Mouse (Mus musculus) midbrain, embryonic 15.5 days (tissue): Measurements from ENCODE around the gene Olfr183. TPM values are rescaled to one million over a fixed set of nuclear protein-coding genes. Genes with fewer than 3 reads are reported as not detected.
"Not testable (repeated sequence)": the region's sequence is repeated elsewhere in the genome, so short reads cannot be mapped to it uniquely, and the experiment has no call there.

ENCODE experiments used
- ATAC-seq: fragments of 200-750 bp; cut with Nextera tagmentation; replicated peaks from 2 replicates; pipeline ENCODE4 v1.8.0; 2017; ENCODE audit warnings: moderate TSS enrichment
- H3K27ac ChIP-seq: fragments of 300-500 bp; sonication (generic); 2 replicates; pipeline ENCODE4 v1.5.1; 2015; ENCODE audit warnings: mild to moderate bottlenecking, inconsistent platforms
- H3K27me3 ChIP-seq: fragments of 300-500 bp; sonication (generic); replicated peaks from 2 replicates; pipeline ENCODE4 v1.6.1; 2015; ENCODE audit warnings: inconsistent platforms
- H3K36me3 ChIP-seq: fragments of 300-500 bp; sonication (generic); replicated peaks from 2 replicates; pipeline ENCODE4 v1.6.1; 2015; ENCODE audit warnings: inconsistent platforms
- H3K4me1 ChIP-seq: fragments of 300-500 bp; sonication (generic); 2 replicates; pipeline ENCODE4 v1.6.1; 2015; ENCODE audit warnings: inconsistent platforms
- H3K4me2 ChIP-seq: fragments of 300-500 bp; sonication (generic); 2 replicates; pipeline ENCODE4 v1.6.1; 2015; ENCODE audit warnings: inconsistent platforms, mild to moderate bottlenecking, moderate library complexity
- H3K4me3 ChIP-seq: fragments of 300-500 bp; sonication (generic); 2 replicates; pipeline ENCODE4 v1.5.1; 2015; ENCODE audit warnings: mild to moderate bottlenecking, inconsistent platforms
- H3K9ac ChIP-seq: fragments of 300-500 bp; sonication (generic); 2 replicates; pipeline ENCODE4 v1.6.1; 2015; ENCODE audit warnings: mild to moderate bottlenecking, inconsistent platforms
- H3K9me3 ChIP-seq: fragments of 300-500 bp; sonication (generic); 2 replicates; pipeline ENCODE4 v1.6.1; 2016; ENCODE audit warnings: inconsistent platforms
- WGBS: fragments of 180-500 bp; shearing (Covaris S2); methylation state at CpG from one replicate; pipeline ENCODE4 v1.1.7; 2015; ENCODE audit warnings: mixed read lengths; 5-methylcytosine and 5-hydroxymethylcytosine counted together
- polyA plus RNA-seq: library from polyadenylated mRNA; unstranded; fragments of >200 nt; fragmentation: Nextera tagmentation; extraction: Ambion mirVana; gene quantifications from 2 replicates; pipeline ENCODE4 v1.2.1, GENCODE M21; 2015

Gene Olfr183
- polyA plus RNA-seq, result not detected in 2 replicates

- H3K4me3 ChIP-seq, result no peak within 1 kb of the TSS
- H3K9me3 ChIP-seq, result no peaks in the 10 kb centered on the region
- H3K4me1 ChIP-seq, result no peaks in the 10 kb centered on the region
- no peak within 1 kb of the TSS for H3K27ac ChIP-seq
- no peaks in the 10 kb centered on the region for H3K36me3 ChIP-seq
- 86% methylated on average over 2 of the region's 2 CpGs for WGBS
- H3K4me2 ChIP-seq, result no peak within 1 kb of the TSS
- no peak for ATAC-seq
- H3K9ac ChIP-seq, result no peak within 1 kb of the TSS
- no peaks in the 10 kb centered on the region for H3K27me3 ChIP-seq
Measured at GRCm38 (mm10) chr16:58995057-58995456, at the start of gene Olfr183. Gene Olfr183 (plus strand): TSS chr16:58995357.

GRCm38 (mm10) chr16:59007146-59007545, 12.0 kb downstream of the Olfr183 start:
- H3K9ac ChIP-seq, result no peak overlapping the region
- no peak overlapping the region for H3K4me2 ChIP-seq
- H3K27me3 ChIP-seq, result no peaks in the 10 kb centered on the region
- H3K36me3 ChIP-seq, result no peaks in the 10 kb centered on the region
- no peak overlapping the region for H3K27ac ChIP-seq
- H3K9me3 ChIP-seq, result no peaks in the 10 kb centered on the region
- H3K4me3 ChIP-seq, result no peak overlapping the region
- no peaks in the 10 kb centered on the region for H3K4me1 ChIP-seq
- no peak for ATAC-seq

- H3K27me3 ChIP-seq, result no peaks in the 10 kb centered on the region
- WGBS, result 70% methylated on average over 2 of the region's 2 CpGs
Measured at GRCm38 (mm10) chr16:59013357-59014018, 18.3 kb downstream of the Olfr183 start.

GRCm38 (mm10) chr16:59030191-59030590, 35.0 kb downstream of the Olfr183 start, which contains the start of gene Olfr186:
Gene Olfr186 (minus strand): TSS chr16:59030291.
- WGBS, result 94% methylated on average over 4 of the region's 4 CpGs
- ATAC-seq, result no peak
- H3K27me3 ChIP-seq, result no peaks in the 10 kb centered on the region

More at GRCm38 (mm10) chr16:59013357-59014018, 18.3 kb downstream of the Olfr183 start:
- no peaks in the 10 kb centered on the region for H3K4me1 ChIP-seq
- no peak overlapping the region for H3K27ac ChIP-seq
- no peak for ATAC-seq
- no peak overlapping the region for H3K9ac ChIP-seq
- no peak overlapping the region for H3K4me2 ChIP-seq
- H3K36me3 ChIP-seq, result no peaks in the 10 kb centered on the region
- no peak overlapping the region for H3K4me3 ChIP-seq
- H3K9me3 ChIP-seq, result no peaks in the 10 kb centered on the region

GRCm38 (mm10) chr16:59039710-59040109, 44.6 kb downstream of the Olfr183 start, which contains the start of gene Olfr187:
Gene Olfr187 (minus strand): TSS chr16:59039767.
- ATAC-seq, result no peak
- no peak within 1 kb of the TSS for H3K27ac ChIP-seq
- no peaks in the 10 kb centered on the region for H3K36me3 ChIP-seq
- H3K4me1 ChIP-seq, result no peaks in the 10 kb centered on the region
- 90% methylated on average over 7 of the region's 7 CpGs for WGBS
- no peak within 1 kb of the TSS for H3K4me3 ChIP-seq
- H3K27me3 ChIP-seq, result no peaks in the 10 kb centered on the region
- no peak within 1 kb of the TSS for H3K4me2 ChIP-seq
- H3K9me3 ChIP-seq, result no peaks in the 10 kb centered on the region
- H3K9ac ChIP-seq, result no peak within 1 kb of the TSS

More at GRCm38 (mm10) chr16:59030191-59030590, 35.0 kb downstream of the Olfr183 start, which contains the start of gene Olfr186:
- Histone ChIP-seq H3K36me3 (no peaks in the 10 kb centered on the region), H3K4me1 (no peaks in the 10 kb centered on the region), H3K9me3 (no peaks in the 10 kb centered on the region), H3K4me3 (no peak within 1 kb of the TSS), H3K4me2 (no peak within 1 kb of the TSS), H3K27ac (no peak within 1 kb of the TSS), H3K9ac (no peak within 1 kb of the TSS)

GRCm38 (mm10) chr16:59045835-59046234, 50.7 kb downstream of the Olfr183 start:
- H3K27ac ChIP-seq, result no peak overlapping the region
- ATAC-seq, result no peak
- no peaks in the 10 kb centered on the region for H3K27me3 ChIP-seq
- no peak overlapping the region for H3K4me3 ChIP-seq
- no peaks in the 10 kb centered on the region for H3K36me3 ChIP-seq
- 79% methylated on average over 3 of the region's 3 CpGs for WGBS
- H3K4me1 ChIP-seq, result no peaks in the 10 kb centered on the region
- H3K9me3 ChIP-seq, result no peaks in the 10 kb centered on the region
- no peak overlapping the region for H3K9ac ChIP-seq
- no peak overlapping the region for H3K4me2 ChIP-seq

GRCm38 (mm10) chr16:59047579-59047978, 52.4 kb downstream of the Olfr183 start:
- Histone ChIP-seq H3K4me2 (no peak overlapping the region), H3K9me3 (no peaks in the 10 kb centered on the region), H3K4me1 (no peaks in the 10 kb centered on the region), H3K9ac (no peak overlapping the region), H3K27ac (no peak overlapping the region), H3K4me3 (no peak overlapping the region), H3K36me3 (no peaks in the 10 kb centered on the region), H3K27me3 (no peaks in the 10 kb centered on the region)
- WGBS, result 68% methylated on average over 4 of the region's 4 CpGs
- ATAC-seq, result no peak

GRCm38 (mm10) chr16:59048860-59049259, 53.7 kb downstream of the Olfr183 start:
- Histone ChIP-seq H3K27ac (no peak overlapping the region), H3K4me1 (no peaks in the 10 kb centered on the region), H3K4me3 (no peak overlapping the region), H3K9ac (no peak overlapping the region), H3K36me3 (no peaks in the 10 kb centered on the region), H3K4me2 (no peak overlapping the region), H3K27me3 (no peaks in the 10 kb centered on the region), H3K9me3 (no peaks in the 10 kb centered on the region)
- ATAC-seq, result no peak
- WGBS, result 80% methylated on average over 1 of the region's 1 CpGs

- not testable (repeated sequence) for H3K9me3 ChIP-seq, H3K4me1 ChIP-seq, ATAC-seq, H3K4me3 ChIP-seq, H3K4me2 ChIP-seq, H3K27ac ChIP-seq, H3K36me3 ChIP-seq, H3K9ac ChIP-seq, H3K27me3 ChIP-seq
- 97% methylated on average over 2 of the region's 2 CpGs for WGBS
Measured at GRCm38 (mm10) chr16:59049286-59049685, 54.1 kb downstream of the Olfr183 start.

Other genes with a start within 250 kb of the Olfr183 start
- gene Olfr172, start 232.2 kb upstream of the Olfr183 start, polyA plus RNA-seq, result not detected in 2 replicates
- gene Olfr173, start 195.1 kb upstream of the Olfr183 start, polyA plus RNA-seq, result not detected in 2 replicates
- gene Olfr175-ps1, start 168.6 kb upstream of the Olfr183 start, polyA plus RNA-seq, result not detected in 2 replicates
- gene Olfr177, start 120.6 kb upstream of the Olfr183 start, polyA plus RNA-seq, result not detected in 2 replicates
- gene Olfr178, start 103.3 kb upstream of the Olfr183 start, polyA plus RNA-seq, result not detected in 2 replicates
- not detected in 2 replicates for gene Olfr181, start 66.6 kb upstream of the Olfr183 start, polyA plus RNA-seq
- gene Olfr180, start 66.0 kb upstream of the Olfr183 start, polyA plus RNA-seq, result not detected in 2 replicates
- not detected in 2 replicates for gene Olfr186, start 34.9 kb downstream of the Olfr183 start, polyA plus RNA-seq
- not detected in 2 replicates for gene Olfr187, start 44.4 kb downstream of the Olfr183 start, polyA plus RNA-seq
- not detected in 2 replicates for gene Olfr190, start 82.6 kb downstream of the Olfr183 start, polyA plus RNA-seq
- gene Olfr191, start 94.5 kb downstream of the Olfr183 start, polyA plus RNA-seq, result not detected in 2 replicates
- not detected in 2 replicates for gene Olfr193, start 116.5 kb downstream of the Olfr183 start, polyA plus RNA-seq
- not detected in 2 replicates for gene Olfr194, start 125.7 kb downstream of the Olfr183 start, polyA plus RNA-seq
- not detected in 2 replicates for gene Olfr195, start 151.7 kb downstream of the Olfr183 start, polyA plus RNA-seq
- gene Olfr196, start 175.1 kb downstream of the Olfr183 start, polyA plus RNA-seq, result not detected in 2 replicates
- gene Olfr198, start 208.2 kb downstream of the Olfr183 start, polyA plus RNA-seq, result not detected in 2 replicates
- not detected in 2 replicates for gene Olfr199, start 224.4 kb downstream of the Olfr183 start, polyA plus RNA-seq